In genomic region chr14:51984247-51985231, GRCm38 (mm10) we compare ENCODE assay signal across 8 mouse cellular contexts. TPM values are rescaled to one million over a fixed set of nuclear protein-coding genes. Genes with fewer than 3 reads are reported as not detected.
DNase-seq lines count a peak whose midpoint lies in the region; ATAC-seq and TF ChIP-seq lines count a peak whose summit lies in the region.

Gene Arhgef40, plus strand, starts transcription at chr14:51984719.

- ATAC-seq in intestine, embryonic 14.5 days (replicated peaks; ENCODE audit: low FRiP score, low TSS enrichment, low read depth) = peak; percentile 86
- ATAC-seq in limb, embryonic 12.5 days (ENCODE audit: insufficient number of reproducible peaks, insufficient read depth, low FRiP score, low TSS enrichment, low read depth) = peak; percentile 87
- ATAC-seq in midbrain, embryonic 12.5 days (ENCODE audit: low FRiP score, low read depth) = peak; percentile 91

- peak within 1 kb of the TSS; percentile 80 for H3K4me2 ChIP-seq in intestine, embryonic 14.5 days (ENCODE audit: low read length)
- peak within 1 kb of the TSS; percentile 82 for H3K4me2 ChIP-seq in limb, embryonic 12.5 days
- peak within 1 kb of the TSS; percentile 96 for H3K4me2 ChIP-seq in midbrain, embryonic 12.5 days (replicated peaks)

- H3K36me3 ChIP-seq in intestine, embryonic 14.5 days (ENCODE audit: control insufficient read depth, insufficient read depth, low read length) = peaks cover 24% of the 10 kb centered on the region
- peaks cover 29% of the 10 kb centered on the region for H3K36me3 ChIP-seq in limb, embryonic 12.5 days
- peaks cover 18% of the 10 kb centered on the region for H3K36me3 ChIP-seq in midbrain, embryonic 12.5 days

- no peak for TF ChIP-seq POLR2A in cortical plate, adult 2 months (IDR thresholded peaks at IDR 0.05; ENCODE audit: extremely low read depth, insufficient read depth, low read length)

- peak within 1 kb of the TSS; percentile 85 for H3K9ac ChIP-seq in intestine, embryonic 14.5 days (ENCODE audit: low read length)
- H3K9ac ChIP-seq in limb, embryonic 12.5 days (replicated peaks) = peak within 1 kb of the TSS; percentile 92
- H3K9ac ChIP-seq in midbrain, embryonic 12.5 days (replicated peaks) = peak within 1 kb of the TSS; percentile 79

- WGBS in intestine, embryonic 14.5 days = under 1% methylated on average over 40 of the region's 74 CpGs
- WGBS in limb, embryonic 12.5 days = 0% methylated on average over 49 of the region's 74 CpGs
- WGBS in midbrain, embryonic 12.5 days = under 1% methylated on average over 50 of the region's 74 CpGs

- DNase-seq in left cerebral cortex, adult 2 months (ENCODE audit: extremely low spot score in 1 of 2, low spot score in 2 of 2) = peak; percentile 62 to 77
- DNase-seq in left cerebral cortex, adult 11 months (ENCODE audit: low spot score) = no peak
- peak; percentile 69 to 75 for DNase-seq in gastrocnemius, postnatal 36 days
- peak; percentile 86 for DNase-seq in intestine, embryonic 14.5 days (ENCODE audit: low spot score)
- peak; percentile 32 to 38 for DNase-seq in spleen, postnatal 36 days (ENCODE audit: low spot score in 2 of 2)

- no peaks in the 10 kb centered on the region for H3K4me1 ChIP-seq in cortical plate, adult 2 months (ENCODE audit: control insufficient read depth, insufficient read depth, low read length)
- peaks cover 15% of the 10 kb centered on the region; the same call in 1 of the 2 replicates for H3K4me1 ChIP-seq in intestine, embryonic 14.5 days (replicated peaks; ENCODE audit: control insufficient read depth, insufficient read depth, low read length)
- peaks cover 35% of the 10 kb centered on the region for H3K4me1 ChIP-seq in limb, embryonic 12.5 days (replicated peaks)
- peaks cover 41% of the 10 kb centered on the region for H3K4me1 ChIP-seq in midbrain, embryonic 12.5 days

- no peaks in the 10 kb centered on the region for H3K27me3 ChIP-seq in intestine, embryonic 14.5 days (replicated peaks; ENCODE audit: control insufficient read depth, insufficient read depth, low read length)
- no peaks in the 10 kb centered on the region for H3K27me3 ChIP-seq in limb, embryonic 12.5 days
- H3K27me3 ChIP-seq in midbrain, embryonic 12.5 days = no peaks in the 10 kb centered on the region

- TF ChIP-seq CTCF in left cerebral cortex, adult 2 months (IDR thresholded peaks at IDR 0.05) = no peak
- TF ChIP-seq CTCF in cortical plate, adult 2 months (IDR thresholded peaks at IDR 0.05; ENCODE audit: extremely low read depth, insufficient read depth, low read length) = no peak

- H3K27ac ChIP-seq in left cerebral cortex, adult 2 months = peak within 1 kb of the TSS; percentile 84
- H3K27ac ChIP-seq in cortical plate, adult 2 months (ENCODE audit: insufficient read depth, low read length) = peak within 1 kb of the TSS; percentile 7
- peak within 1 kb of the TSS; percentile 97 for H3K27ac ChIP-seq in intestine, embryonic 14.5 days (ENCODE audit: low read depth)
- H3K27ac ChIP-seq in limb, embryonic 12.5 days = peak within 1 kb of the TSS; percentile 98
- peak within 1 kb of the TSS; percentile 87 for H3K27ac ChIP-seq in midbrain, embryonic 12.5 days (replicated peaks)

- intact Hi-C loops in left cerebral cortex, adult 2 months (cut with DNase I) = loop anchor here (1.0 kb wide), 1 partner anchor 55 kb away; no protein-coding TSS in a partner anchor
- intact Hi-C loops in gastrocnemius, postnatal 36 days (cut with DNase I) = no loop called here

- H3K4me3 ChIP-seq in left cerebral cortex, adult 2 months = peak within 1 kb of the TSS; percentile 72
- peak within 1 kb of the TSS; percentile 44 for H3K4me3 ChIP-seq in cortical plate, adult 2 months (ENCODE audit: insufficient read depth, low read length)
- peak within 1 kb of the TSS; percentile 70 for H3K4me3 ChIP-seq in intestine, embryonic 14.5 days (ENCODE audit: low read depth, low read length)
- H3K4me3 ChIP-seq in limb, embryonic 12.5 days (replicated peaks) = peak within 1 kb of the TSS; percentile 82
- peak within 1 kb of the TSS; percentile 65 for H3K4me3 ChIP-seq in midbrain, embryonic 12.5 days

- H3K9me3 ChIP-seq in intestine, embryonic 14.5 days (ENCODE audit: control insufficient read depth, low read length) = no peaks in the 10 kb centered on the region
- H3K9me3 ChIP-seq in limb, embryonic 12.5 days = no peaks in the 10 kb centered on the region
- no peaks in the 10 kb centered on the region for H3K9me3 ChIP-seq in midbrain, embryonic 12.5 days

RNA-seq across cellular contexts. Expression of gene Arhgef40, which starts in this region (rescaled TPM):
- total RNA-seq in left cerebral cortex, adult 2 months (2021) = 10 to 100 TPM; 28.8 to 31.1 TPM
- 24.1 and 24.5 TPM in 2 replicates for polyA plus RNA-seq in cortical plate, adult 2 months (2012; rRNA removed)
- 10 to 100 TPM; 13.9 to 18.5 TPM for total RNA-seq in gastrocnemius, postnatal 36 days (2021)
- polyA plus RNA-seq in intestine, embryonic 14.5 days (2014; fragmentation: Nextera tagmentation; extraction: Ambion mirVana) = 80.8 and 86.3 TPM in 2 replicates
- 241 and 253 TPM in 2 replicates for polyA plus RNA-seq in limb, embryonic 12.5 days (2016; fragmentation: Nextera tagmentation; extraction: Ambion mirVana)
- polyA plus RNA-seq in midbrain, embryonic 12.5 days (2016; fragmentation: Nextera tagmentation; extraction: Ambion mirVana) = 116 and 122 TPM in 2 replicates

Comparison
In these comparisons a context has a peak if more than half of its experiments do, and no peak if none do; other contexts are left out.
1. H3K27ac ChIP-seq: peak in every context shown above with its lines; median percentile 98 in limb, embryonic 12.5 days; 97 in intestine, embryonic 14.5 days; 87 in midbrain, embryonic 12.5 days; 84 in left cerebral cortex, adult 2 months; 7 in cortical plate, adult 2 months.